Mouse (Mus musculus) embryonic facial prominence, embryonic 11.5 days (tissue): ENCODE data around the gene Ugt1a8. TPM values are rescaled to one million over a fixed set of nuclear protein-coding genes. Genes with fewer than 3 reads are reported as not detected.
A peak's percentile ranks its signal among the peaks of the same experiment; 100 is the strongest.
"Not testable (repeated sequence)": the region's sequence is repeated elsewhere in the genome, so short reads cannot be mapped to it uniquely, and the experiment has no call there.

Experiments used
- ATAC-seq: fragments of 200-750 bp; cut with Nextera tagmentation; replicated peaks from 2 replicates; pipeline ENCODE4 v1.8.0; 2017; ENCODE audit warnings: low read depth; ENCODE audit not compliant: insufficient number of reproducible peaks, low FRiP score, low TSS enrichment
- DNase-seq: peaks from one replicate; pipeline ENCODE4 v3.0.0-alpha.2; 2015; ENCODE audit warnings: low spot score
- H3K27ac ChIP-seq: fragments of 300-500 bp; sonication (generic); replicated peaks from 2 replicates; pipeline ENCODE4 v1.5.1; 2014; ENCODE audit warnings: mild to moderate bottlenecking, low read depth, low read length, control low read depth
- H3K27me3 ChIP-seq: fragments of 300-500 bp; sonication (generic); 2 replicates; pipeline ENCODE4 v1.6.1; 2014; ENCODE audit warnings: mild to moderate bottlenecking, low read length, moderate library complexity, mixed read lengths; ENCODE audit not compliant: control insufficient read depth, insufficient read depth
- H3K36me3 ChIP-seq: fragments of 300-500 bp; sonication (generic); replicated peaks from 2 replicates; pipeline ENCODE4 v1.6.1; 2014; ENCODE audit warnings: low read depth, mild to moderate bottlenecking, low read length, moderate library complexity, mixed read lengths; ENCODE audit not compliant: control insufficient read depth, insufficient read depth
- H3K4me1 ChIP-seq: fragments of 300-500 bp; sonication (generic); 2 replicates; pipeline ENCODE4 v1.6.1; 2014; ENCODE audit warnings: low read length, mixed read lengths; ENCODE audit not compliant: control insufficient read depth, insufficient read depth
- H3K4me2 ChIP-seq: fragments of 300-500 bp; sonication (generic); 2 replicates; pipeline ENCODE4 v1.6.1; 2014; ENCODE audit warnings: low read depth, mild to moderate bottlenecking, control low read depth, low read length, moderate library complexity
- H3K4me3 ChIP-seq: fragments of 300-500 bp; sonication (generic); 2 replicates; pipeline ENCODE4 v1.5.1; 2014; ENCODE audit warnings: low read depth, low read length, control low read depth
- H3K9ac ChIP-seq: fragments of 300-500 bp; sonication (generic); replicated peaks from 2 replicates; pipeline ENCODE4 v1.6.1; 2014; ENCODE audit warnings: mild to moderate bottlenecking, control low read depth, low read length
- H3K9me3 ChIP-seq: fragments of 300-500 bp; sonication (generic); replicated peaks from 2 replicates; pipeline ENCODE4 v1.6.1; 2016; ENCODE audit warnings: mild to moderate bottlenecking, low read length, inconsistent platforms, mixed read lengths; ENCODE audit not compliant: control insufficient read depth
- WGBS: fragments of 180-500 bp; shearing (Covaris S2); extraction: QIAGEN DNeasy Blood & Tissue Kit; methylation state at CpG from one replicate; pipeline ENCODE4 v1.1.7; 2014; 5-methylcytosine and 5-hydroxymethylcytosine counted together
- polyA plus RNA-seq: library from polyadenylated mRNA; unstranded; fragments of >200 nt; fragmentation: Nextera tagmentation; extraction: Ambion mirVana; gene quantifications from 2 replicates; pipeline ENCODE4 v1.2.1, GENCODE M21; 2014

Gene Ugt1a8
- polyA plus RNA-seq, 1 experiment from 2014 or later = not detected

DNA sequence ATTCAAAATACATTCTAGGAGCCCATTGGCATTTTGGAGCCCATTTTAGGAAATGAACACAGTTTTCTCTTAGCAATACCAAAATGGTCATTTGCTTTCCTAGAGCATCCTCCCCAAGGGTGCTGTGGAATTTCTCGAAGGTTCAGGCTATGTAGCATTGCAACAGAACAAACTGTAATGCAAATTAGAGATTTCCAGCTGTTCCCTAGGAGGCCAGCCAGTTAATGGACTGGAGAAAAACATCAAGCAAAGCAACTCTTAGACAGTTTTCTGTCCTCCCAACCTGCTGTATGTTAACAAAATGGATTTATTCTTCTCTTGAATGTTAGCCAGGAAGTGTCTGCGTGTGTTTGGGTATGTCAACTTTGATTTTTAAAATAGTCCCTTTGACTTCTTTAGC, 49.0 kb downstream of the Ugt1a8 start:
- Histone ChIP-seq H3K4me2 (no peak overlapping the region), H3K4me1 (no peaks in the 10 kb centered on the region), H3K36me3 (no peaks in the 10 kb centered on the region), H3K27me3 (no peaks in the 10 kb centered on the region), H3K4me3 (no peak overlapping the region), H3K9me3 (no peaks in the 10 kb centered on the region), H3K9ac (no peak overlapping the region), H3K27ac (no peak overlapping the region)
- DNase-seq = no peak
- 74% methylated on average over 2 of the region's 2 CpGs for WGBS
- ATAC-seq = no peak

GRCm38 (mm10) chr1:88137264-88137663, 49.7 kb downstream of the Ugt1a8 start:
- Histone ChIP-seq H3K9ac (no peak overlapping the region), H3K36me3 (no peaks in the 10 kb centered on the region), H3K4me3 (no peak overlapping the region), H3K27me3 (no peaks in the 10 kb centered on the region), H3K9me3 (no peaks in the 10 kb centered on the region), H3K4me1 (no peaks in the 10 kb centered on the region), H3K4me2 (no peak overlapping the region), H3K27ac (no peak overlapping the region)
- no peak for ATAC-seq
- DNase-seq = no peak
- WGBS = 86% methylated on average over 3 of the region's 3 CpGs

- H3K4me1 ChIP-seq = no peaks in the 10 kb centered on the region
- no peak overlapping the region for H3K4me3 ChIP-seq
- no peaks in the 10 kb centered on the region for H3K36me3 ChIP-seq
- no peaks in the 10 kb centered on the region for H3K9me3 ChIP-seq
- H3K4me2 ChIP-seq = no peak overlapping the region
- H3K9ac ChIP-seq = no peak overlapping the region
- 84% methylated on average over 1 of the region's 1 CpGs for WGBS
- DNase-seq (no peak), ATAC-seq (no peak)
- H3K27ac ChIP-seq = no peak overlapping the region
- H3K27me3 ChIP-seq = no peaks in the 10 kb centered on the region
Observed at GRCm38 (mm10) chr1:88138145-88138544, 50.5 kb downstream of the Ugt1a8 start.

GRCm38 (mm10) chr1:88140492-88140891, 52.9 kb downstream of the Ugt1a8 start:
- not testable (repeated sequence) for H3K9me3 ChIP-seq, DNase-seq, H3K4me3 ChIP-seq, H3K27me3 ChIP-seq, H3K4me1 ChIP-seq, H3K27ac ChIP-seq, H3K36me3 ChIP-seq, H3K9ac ChIP-seq, H3K4me2 ChIP-seq, ATAC-seq
- 62% methylated on average over 1 of the region's 1 CpGs for WGBS

- ATAC-seq, H3K36me3 ChIP-seq, H3K9ac ChIP-seq, H3K27ac ChIP-seq, H3K4me3 ChIP-seq, H3K27me3 ChIP-seq, H3K4me1 ChIP-seq, H3K9me3 ChIP-seq, H3K4me2 ChIP-seq: not testable (repeated sequence)
- 5% methylated on average over 4 of the region's 5 CpGs for WGBS
- peak; percentile 37 for DNase-seq
Observed at GRCm38 (mm10) chr1:88143966-88144675, 56.5 kb downstream of the Ugt1a8 start.

GRCm38 (mm10) chr1:88145278-88145677, 57.7 kb downstream of the Ugt1a8 start:
- WGBS = 59% methylated on average over 2 of the region's 2 CpGs
- not testable (repeated sequence) for DNase-seq, ATAC-seq, H3K27me3 ChIP-seq, H3K36me3 ChIP-seq, H3K4me1 ChIP-seq, H3K4me2 ChIP-seq, H3K9ac ChIP-seq, H3K27ac ChIP-seq, H3K9me3 ChIP-seq, H3K4me3 ChIP-seq

GRCm38 (mm10) chr1:88150133-88150532, 62.5 kb downstream of the Ugt1a8 start:
- not testable (repeated sequence) for H3K36me3 ChIP-seq, H3K9ac ChIP-seq, H3K27ac ChIP-seq, H3K4me2 ChIP-seq, ATAC-seq, DNase-seq, H3K9me3 ChIP-seq, H3K4me1 ChIP-seq, H3K27me3 ChIP-seq, H3K4me3 ChIP-seq
- 74% methylated on average over 2 of the region's 2 CpGs for WGBS

DNA sequence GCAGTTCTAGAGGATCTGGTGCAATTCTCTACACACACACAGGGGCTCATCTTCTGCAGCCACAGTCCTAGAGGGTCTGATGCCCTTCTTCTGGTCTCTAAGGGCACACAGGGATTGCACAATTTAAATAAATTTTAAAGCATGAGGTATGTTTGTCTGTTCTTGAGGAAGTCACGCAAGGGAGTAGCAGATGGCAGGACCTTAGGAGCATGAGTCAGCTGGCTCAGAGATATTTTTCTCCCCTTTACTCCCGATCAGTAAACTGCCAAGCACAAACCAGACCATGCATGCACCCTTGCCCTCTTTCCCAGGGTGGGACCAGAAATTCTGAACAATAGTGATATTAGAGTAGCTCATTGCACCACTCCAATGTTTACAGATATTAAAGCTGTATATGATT, 70.8 kb downstream of the Ugt1a8 start:
- Histone ChIP-seq H3K4me3 (no peak overlapping the region), H3K9me3 (no peaks in the 10 kb centered on the region), H3K4me2 (no peak overlapping the region), H3K27ac (no peak overlapping the region), H3K4me1 (no peaks in the 10 kb centered on the region), H3K9ac (no peak overlapping the region), H3K27me3 (no peaks in the 10 kb centered on the region), H3K36me3 (no peaks in the 10 kb centered on the region)
- ATAC-seq (no peak), DNase-seq (no peak)
- WGBS = 86% methylated on average over 2 of the region's 2 CpGs
